Mouse (Mus musculus): ENCODE results near the gene Rnf144a. TPM values are rescaled to one million over a fixed set of nuclear protein-coding genes. Genes with fewer than 3 reads are reported as not detected.

The Rnf144a gene
- polyA plus RNA-seq, 1 experiment from 2014 or later: 22.4 TPM

- H3K9me3 ChIP-seq (ENCODE audit: control insufficient read depth, low read length): no peaks in the 10 kb centered on the region
- no peak overlapping the region for H3K27ac ChIP-seq (ENCODE audit: low read depth)
- H3K4me2 ChIP-seq (ENCODE audit: low read length): no peak overlapping the region
- H3K4me1 ChIP-seq (replicated peaks; ENCODE audit: control insufficient read depth, insufficient read depth, low read length): no peaks in the 10 kb centered on the region; the same call in 1 of the 2 replicates
- DNase-seq (ENCODE audit: low spot score) (no peak), ATAC-seq (replicated peaks; ENCODE audit: low FRiP score, low TSS enrichment, low read depth) (no peak)
- no peaks in the 10 kb centered on the region for H3K36me3 ChIP-seq (ENCODE audit: control insufficient read depth, insufficient read depth, low read length)
- no peaks in the 10 kb centered on the region for H3K27me3 ChIP-seq (replicated peaks; ENCODE audit: control insufficient read depth, insufficient read depth, low read length)
- H3K9ac ChIP-seq (ENCODE audit: low read length): no peak overlapping the region
- H3K4me3 ChIP-seq (ENCODE audit: low read depth, low read length): no peak overlapping the region
- WGBS: 70% methylated on average over 7 of the region's 7 CpGs
These were observed 58.9 kb downstream of the Rnf144a start for GRCm38 (mm10) chr12:26356191-26356590.

GRCm38 (mm10) chr12:26351321-26351720 is 63.7 kb downstream of the Rnf144a start:
- Histone ChIP-seq H3K9me3 (ENCODE audit: control insufficient read depth, low read length) (no peaks in the 10 kb centered on the region), H3K27me3 (replicated peaks; ENCODE audit: control insufficient read depth, insufficient read depth, low read length) (no peaks in the 10 kb centered on the region), H3K9ac (ENCODE audit: low read length) (no peak overlapping the region), H3K36me3 (ENCODE audit: control insufficient read depth, insufficient read depth, low read length) (no peaks in the 10 kb centered on the region), H3K27ac (ENCODE audit: low read depth) (no peak overlapping the region), H3K4me2 (ENCODE audit: low read length) (no peak overlapping the region), H3K4me1 (replicated peaks; ENCODE audit: control insufficient read depth, insufficient read depth, low read length) (no peaks in the 10 kb centered on the region), H3K4me3 (ENCODE audit: low read depth, low read length) (no peak overlapping the region)
- no peak for ATAC-seq (replicated peaks; ENCODE audit: low FRiP score, low TSS enrichment, low read depth)
- no peak for DNase-seq (ENCODE audit: low spot score)
- WGBS: 83% methylated on average over 3 of the region's 3 CpGs

- Histone ChIP-seq H3K9ac (ENCODE audit: low read length) (no peak overlapping the region), H3K9me3 (ENCODE audit: control insufficient read depth, low read length) (no peaks in the 10 kb centered on the region), H3K36me3 (ENCODE audit: control insufficient read depth, insufficient read depth, low read length) (no peaks in the 10 kb centered on the region), H3K27ac (ENCODE audit: low read depth) (no peak overlapping the region), H3K4me2 (ENCODE audit: low read length) (no peak overlapping the region), H3K4me3 (ENCODE audit: low read depth, low read length) (no peak overlapping the region), H3K4me1 (replicated peaks; ENCODE audit: control insufficient read depth, insufficient read depth, low read length) (no peaks in the 10 kb centered on the region; the same call in 1 of the 2 replicates), H3K27me3 (replicated peaks; ENCODE audit: control insufficient read depth, insufficient read depth, low read length) (no peaks in the 10 kb centered on the region)
- no peak for ATAC-seq (replicated peaks; ENCODE audit: low FRiP score, low TSS enrichment, low read depth)
- DNase-seq (ENCODE audit: low spot score): no peak
- WGBS: 93% methylated on average over 5 of the region's 5 CpGs
These were observed 70.6 kb downstream of the Rnf144a start for GRCm38 (mm10) chr12:26344408-26344807.

- Histone ChIP-seq H3K27me3 (replicated peaks; ENCODE audit: control insufficient read depth, insufficient read depth, low read length) (no peaks in the 10 kb centered on the region), H3K36me3 (ENCODE audit: control insufficient read depth, insufficient read depth, low read length) (0 out of 2 replicates have a peak, but pooled peaks cover 9% of the 10 kb centered on the region), H3K9ac (ENCODE audit: low read length) (no peak overlapping the region), H3K4me1 (replicated peaks; ENCODE audit: control insufficient read depth, insufficient read depth, low read length) (no peaks in the 10 kb centered on the region; the same call in 1 of the 2 replicates), H3K4me2 (ENCODE audit: low read length) (no peak overlapping the region), H3K9me3 (ENCODE audit: control insufficient read depth, low read length) (no peaks in the 10 kb centered on the region), H3K4me3 (ENCODE audit: low read depth, low read length) (no peak overlapping the region), H3K27ac (ENCODE audit: low read depth) (no peak overlapping the region)
- ATAC-seq (replicated peaks; ENCODE audit: low FRiP score, low TSS enrichment, low read depth) (no peak), DNase-seq (ENCODE audit: low spot score) (no peak)
- WGBS: 58% methylated on average over 2 of the region's 2 CpGs
These were observed 71.9 kb downstream of the Rnf144a start for GRCm38 (mm10) chr12:26343131-26343530.

GRCm38 (mm10) chr12:26342663-26343062 is 72.4 kb downstream of the Rnf144a start:
- no peaks in the 10 kb centered on the region for H3K9me3 ChIP-seq (ENCODE audit: control insufficient read depth, low read length)
- DNase-seq (ENCODE audit: low spot score): no peak

GRCm38 (mm10) chr12:26342086-26342485 is 73.0 kb downstream of the Rnf144a start:
- WGBS: 71% methylated on average over 4 of the region's 4 CpGs
- ATAC-seq (replicated peaks; ENCODE audit: low FRiP score, low TSS enrichment, low read depth): no peak

More at GRCm38 (mm10) chr12:26342663-26343062, 72.4 kb downstream of the Rnf144a start:
- H3K4me3 ChIP-seq (ENCODE audit: low read depth, low read length): no peak overlapping the region
- no peak for ATAC-seq (replicated peaks; ENCODE audit: low FRiP score, low TSS enrichment, low read depth)
- H3K36me3 ChIP-seq (ENCODE audit: control insufficient read depth, insufficient read depth, low read length): 0 out of 2 replicates have a peak, but pooled peaks cover 14% of the 10 kb centered on the region
- no peak overlapping the region for H3K9ac ChIP-seq (ENCODE audit: low read length)
- H3K4me2 ChIP-seq (ENCODE audit: low read length): no peak overlapping the region
- no peaks in the 10 kb centered on the region; the same call in 1 of the 2 replicates for H3K4me1 ChIP-seq (replicated peaks; ENCODE audit: control insufficient read depth, insufficient read depth, low read length)
- no peak overlapping the region for H3K27ac ChIP-seq (ENCODE audit: low read depth)
- no peaks in the 10 kb centered on the region for H3K27me3 ChIP-seq (replicated peaks; ENCODE audit: control insufficient read depth, insufficient read depth, low read length)
- 80% methylated on average over 3 of the region's 3 CpGs for WGBS

GRCm38 (mm10) chr12:26340621-26341020 is 74.4 kb downstream of the Rnf144a start:
- H3K4me1 ChIP-seq (replicated peaks; ENCODE audit: control insufficient read depth, insufficient read depth, low read length): no peaks in the 10 kb centered on the region; the same call in 1 of the 2 replicates
- ATAC-seq (replicated peaks; ENCODE audit: low FRiP score, low TSS enrichment, low read depth): no peak
- 92% methylated on average over 4 of the region's 4 CpGs for WGBS
- H3K4me3 ChIP-seq (ENCODE audit: low read depth, low read length): no peak overlapping the region
- 0 out of 2 replicates have a peak, but pooled peaks cover 14% of the 10 kb centered on the region for H3K36me3 ChIP-seq (ENCODE audit: control insufficient read depth, insufficient read depth, low read length)
- H3K4me2 ChIP-seq (ENCODE audit: low read length): no peak overlapping the region
- no peaks in the 10 kb centered on the region for H3K27me3 ChIP-seq (replicated peaks; ENCODE audit: control insufficient read depth, insufficient read depth, low read length)
- no peak overlapping the region for H3K27ac ChIP-seq (ENCODE audit: low read depth)
- H3K9ac ChIP-seq (ENCODE audit: low read length): no peak overlapping the region
- DNase-seq (ENCODE audit: low spot score): no peak
- no peaks in the 10 kb centered on the region for H3K9me3 ChIP-seq (ENCODE audit: control insufficient read depth, low read length)

More at GRCm38 (mm10) chr12:26342086-26342485, 73.0 kb downstream of the Rnf144a start:
- no peak for DNase-seq (ENCODE audit: low spot score)
- Histone ChIP-seq H3K4me3 (ENCODE audit: low read depth, low read length) (no peak overlapping the region), H3K27me3 (replicated peaks; ENCODE audit: control insufficient read depth, insufficient read depth, low read length) (no peaks in the 10 kb centered on the region), H3K4me1 (replicated peaks; ENCODE audit: control insufficient read depth, insufficient read depth, low read length) (no peaks in the 10 kb centered on the region; the same call in 1 of the 2 replicates), H3K36me3 (ENCODE audit: control insufficient read depth, insufficient read depth, low read length) (0 out of 2 replicates have a peak, but pooled peaks cover 14% of the 10 kb centered on the region), H3K9ac (ENCODE audit: low read length) (no peak overlapping the region), H3K27ac (ENCODE audit: low read depth) (no peak overlapping the region), H3K4me2 (ENCODE audit: low read length) (no peak overlapping the region), H3K9me3 (ENCODE audit: control insufficient read depth, low read length) (no peaks in the 10 kb centered on the region)

- no peak for ATAC-seq (replicated peaks; ENCODE audit: low FRiP score, low TSS enrichment, low read depth)
- 0 out of 2 replicates have a peak, but pooled peaks cover 14% of the 10 kb centered on the region for H3K36me3 ChIP-seq (ENCODE audit: control insufficient read depth, insufficient read depth, low read length)
These were observed 75.2 kb downstream of the Rnf144a start for GRCm38 (mm10) chr12:26339886-26340285.

GRCm38 (mm10) chr12:26339181-26339580 is 75.9 kb downstream of the Rnf144a start:
- no peaks in the 10 kb centered on the region; the same call in 1 of the 2 replicates for H3K4me1 ChIP-seq (replicated peaks; ENCODE audit: control insufficient read depth, insufficient read depth, low read length)
- H3K4me2 ChIP-seq (ENCODE audit: low read length): no peak overlapping the region
- no peak overlapping the region for H3K4me3 ChIP-seq (ENCODE audit: low read depth, low read length)
- WGBS: 96% methylated on average over 8 of the region's 8 CpGs
- no peak overlapping the region for H3K9ac ChIP-seq (ENCODE audit: low read length)
- H3K27me3 ChIP-seq (replicated peaks; ENCODE audit: control insufficient read depth, insufficient read depth, low read length): no peaks in the 10 kb centered on the region
- DNase-seq (ENCODE audit: low spot score) (no peak), ATAC-seq (replicated peaks; ENCODE audit: low FRiP score, low TSS enrichment, low read depth) (no peak)
- no peak overlapping the region for H3K27ac ChIP-seq (ENCODE audit: low read depth)
- H3K36me3 ChIP-seq (ENCODE audit: control insufficient read depth, insufficient read depth, low read length): 0 out of 2 replicates have a peak, but pooled peaks cover 14% of the 10 kb centered on the region
- H3K9me3 ChIP-seq (ENCODE audit: control insufficient read depth, low read length): no peaks in the 10 kb centered on the region

More at GRCm38 (mm10) chr12:26339886-26340285, 75.2 kb downstream of the Rnf144a start:
- H3K27ac ChIP-seq (ENCODE audit: low read depth): no peak overlapping the region
- no peak overlapping the region for H3K4me3 ChIP-seq (ENCODE audit: low read depth, low read length)
- H3K27me3 ChIP-seq (replicated peaks; ENCODE audit: control insufficient read depth, insufficient read depth, low read length): no peaks in the 10 kb centered on the region
- no peak overlapping the region for H3K4me2 ChIP-seq (ENCODE audit: low read length)
- H3K9me3 ChIP-seq (ENCODE audit: control insufficient read depth, low read length): no peaks in the 10 kb centered on the region
- DNase-seq (ENCODE audit: low spot score): no peak
- no peak overlapping the region for H3K9ac ChIP-seq (ENCODE audit: low read length)
- H3K4me1 ChIP-seq (replicated peaks; ENCODE audit: control insufficient read depth, insufficient read depth, low read length): no peaks in the 10 kb centered on the region; the same call in 1 of the 2 replicates
